Mouse (Mus musculus) gonadal fat pad, adult 2 months (tissue): ENCODE data around the gene Gm10377. TPM values are rescaled to one million over a fixed set of nuclear protein-coding genes. Genes with fewer than 3 reads are reported as not detected.
"Not testable (repeated sequence)": the region's sequence is repeated elsewhere in the genome, so short reads cannot be mapped to it uniquely, and the experiment has no call there.

Experiments used
- DNase-seq: peaks from one replicate; pipeline ENCODE4 v3.0.0-alpha.2; 2012; ENCODE audit warnings: low read depth
- polyA plus RNA-seq: library from polyadenylated mRNA; depleted of rRNA; stranded (reverse); fragments of >200 nt; gene quantifications from 2 replicates; pipeline ENCODE4 v1.2.3, GENCODE M21; 2012; rRNA removed

Gene Gm10377
- not detected in 2 replicates for polyA plus RNA-seq

DNA sequence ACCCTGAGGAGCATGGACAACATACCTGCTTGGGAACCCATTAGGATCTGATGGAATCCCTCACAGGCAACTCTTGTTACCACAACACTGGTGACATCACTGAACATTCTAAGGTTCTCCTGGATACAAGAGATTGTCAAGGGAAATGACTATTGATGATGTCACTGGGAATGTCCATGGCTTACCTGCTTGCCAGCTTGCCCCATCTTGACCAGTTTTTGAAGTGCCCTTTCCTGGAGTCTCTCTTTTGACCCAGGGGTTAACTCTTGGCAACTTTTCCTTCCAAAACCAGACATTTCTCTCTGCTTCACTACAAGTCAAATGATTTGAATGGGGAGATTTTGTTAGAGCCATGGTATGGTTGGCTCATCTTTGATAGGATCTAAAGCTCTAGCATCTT lies at the start of gene Gm10377:
Gm10377 (minus strand) TSS at position 101 of the 400 bp plus-strand sequence.
- DNase-seq: not testable (repeated sequence)

DNA sequence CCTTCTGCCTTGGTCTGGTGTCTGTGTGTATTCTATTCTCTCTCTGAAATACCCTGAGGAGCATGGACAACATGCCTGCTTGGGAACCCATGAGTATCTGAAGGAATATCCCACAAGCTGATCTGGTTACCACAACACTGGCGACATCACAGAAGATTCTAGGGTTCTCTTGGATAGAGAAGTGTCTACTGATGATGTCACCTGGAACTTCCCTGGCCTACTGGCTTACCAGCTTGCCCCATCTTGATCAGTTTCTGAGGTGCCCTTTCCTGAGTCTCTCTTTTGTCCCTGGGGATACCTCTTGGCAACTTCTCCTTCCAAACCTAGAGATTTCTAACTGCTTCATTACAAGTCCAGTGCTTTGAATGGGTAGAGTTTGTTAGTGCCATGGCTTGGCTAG lies 29.1 kb downstream of the Gm10377 start, which contains the start of gene Gm3015:
Gm3015 (minus strand) TSS at position 101 of the 400 bp plus-strand sequence.
- DNase-seq: not testable (repeated sequence)

Other genes starting within 250 kb of the Gm10377 start
- not detected in 2 replicates for gene Gm17124, start 198.1 kb downstream of the Gm10377 start, polyA plus RNA-seq
- gene Gm3633, start 156.1 kb downstream of the Gm10377 start, polyA plus RNA-seq: not detected in 2 replicates
- gene Gm10378, start 142.0 kb downstream of the Gm10377 start, polyA plus RNA-seq: not detected in 2 replicates
- gene Gm3015, start 29.2 kb downstream of the Gm10377 start, polyA plus RNA-seq: not detected in 2 replicates
- not detected in 2 replicates for gene Gm21977, start 55.5 kb upstream of the Gm10377 start, polyA plus RNA-seq
- not detected in 2 replicates for gene Gm8082, start 195.6 kb upstream of the Gm10377 start, polyA plus RNA-seq
- gene Gm10376, start 217.6 kb upstream of the Gm10377 start, polyA plus RNA-seq: not detected in 2 replicates